28 mouse cellular contexts compared by ENCODE assay signal in genomic region chr2:144070479-144070878, GRCm38 (mm10). TPM values are rescaled to one million over a fixed set of nuclear protein-coding genes. Genes with fewer than 3 reads are reported as not detected.
DNase-seq lines count a peak whose midpoint lies in the region; ATAC-seq and TF ChIP-seq lines count a peak whose summit lies in the region.
"Had no signal": no experiment of that assay in that cellular context is flagged by ENCODE, and none has a peak within 500 bp of the region (broad histone marks: within the 10 kb centered on the region; RNA-seq: fewer than 3 reads in every experiment).

No protein-coding gene starts in this region.

- 0 out of 2 replicates have a peak, but pooled peaks cover 10% of the 10 kb centered on the region for H3K4me1 ChIP-seq in limb, embryonic 13.5 days
- no peaks in the 10 kb centered on the region for H3K4me1 ChIP-seq in limb, embryonic 10.5 days
- H3K4me1 ChIP-seq: heart, embryonic 12.5 days had no signal

- H3K9ac ChIP-seq in limb, embryonic 13.5 days = no peak overlapping the region
- H3K9ac ChIP-seq: embryonic facial prominence, embryonic 12.5 days; forebrain, embryonic 12.5 days; heart, embryonic 12.5 days; hindbrain, embryonic 14.5 days had no signal

- H3K4me3 ChIP-seq in gastrocnemius, adult 2 months = no peak overlapping the region
- no peak overlapping the region for H3K4me3 ChIP-seq in limb, embryonic 13.5 days
- H3K4me3 ChIP-seq in limb, embryonic 10.5 days = no peak overlapping the region
- H3K4me3 ChIP-seq: embryonic facial prominence, embryonic 12.5 days; forebrain, embryonic 12.5 days; heart, embryonic 12.5 days; hindbrain, embryonic 10.5 days had no signal

- intact Hi-C loops in gastrocnemius, adult 2 months (cut with DNase I) = no loop called here

- peak; percentile 60; the same call in 1 of the 2 replicates for ATAC-seq in limb, embryonic 13.5 days (ENCODE audit: low FRiP score, low read depth)
- ATAC-seq: forebrain, embryonic 16.5 days; intestine, embryonic 16.5 days had no signal

- no peaks in the 10 kb centered on the region for H3K36me3 ChIP-seq in limb, embryonic 13.5 days
- no peaks in the 10 kb centered on the region for H3K36me3 ChIP-seq in limb, embryonic 10.5 days
- H3K36me3 ChIP-seq: embryonic facial prominence, embryonic 12.5 days; forebrain, embryonic 12.5 days; heart, embryonic 12.5 days; hindbrain, embryonic 10.5 days had no signal

- no peak for TF ChIP-seq CTCF in gastrocnemius, adult 2 months (IDR thresholded peaks at IDR 0.05)

- DNase-seq in gastrocnemius, adult 2 months = peak; percentile 31
- no peak for DNase-seq in gastrocnemius, adult 18-20 months (ENCODE audit: low spot score)
- DNase-seq in limb, embryonic 10.5 days (ENCODE audit: low spot score) = no peak
- DNase-seq in gastrocnemius, postnatal 25 days = peak; percentile 44
- DNase-seq in yolk sac, embryonic 10.5 days (ENCODE audit: low spot score) = peak; percentile 29
- DNase-seq in ovary, postnatal 14 days (ENCODE audit: low spot score) = no peak
- DNase-seq in cerebellum, postnatal 25 days = no peak
- DNase-seq: adrenal gland, postnatal 10 days; cerebellum, adult 11 months; cerebellum, adult 8-10 months; cerebellum, postnatal 36 days; embryo, embryonic 11 days had no signal

- WGBS in limb, embryonic 13.5 days = 51% methylated on average over 7 of the region's 7 CpGs
- 61% methylated on average over 7 of the region's 7 CpGs for WGBS in limb, embryonic 10.5 days

- H3K27ac ChIP-seq in gastrocnemius, adult 2 months = no peak overlapping the region
- H3K27ac ChIP-seq in limb, embryonic 13.5 days = no peak overlapping the region
- H3K27ac ChIP-seq in limb, embryonic 10.5 days = no peak overlapping the region
- H3K27ac ChIP-seq: embryonic facial prominence, embryonic 12.5 days; forebrain, embryonic 12.5 days; hindbrain, embryonic 10.5 days; hindbrain, embryonic 14.5 days had no signal

- 0 out of 2 replicates have a peak, but pooled peaks cover 4% of the 10 kb centered on the region for H3K9me3 ChIP-seq in limb, embryonic 13.5 days
- no peaks in the 10 kb centered on the region for H3K9me3 ChIP-seq in limb, embryonic 10.5 days (replicated peaks)
- H3K9me3 ChIP-seq: embryonic facial prominence, embryonic 12.5 days; forebrain, embryonic 12.5 days had no signal

- no peaks in the 10 kb centered on the region for H3K27me3 ChIP-seq in limb, embryonic 13.5 days
- no peaks in the 10 kb centered on the region for H3K27me3 ChIP-seq in limb, embryonic 10.5 days (ENCODE audit: low read depth, poor library complexity, severe bottlenecking)
- H3K27me3 ChIP-seq: embryonic facial prominence, embryonic 12.5 days; forebrain, embryonic 12.5 days had no signal

- no peak overlapping the region for H3K4me2 ChIP-seq in limb, embryonic 13.5 days (replicated peaks)
- H3K4me2 ChIP-seq: embryonic facial prominence, embryonic 12.5 days; forebrain, embryonic 12.5 days; heart, embryonic 12.5 days; hindbrain, embryonic 14.5 days had no signal

RNA-seq across cellular contexts. Expression of gene Banf2, which starts 37.6 kb away (rescaled TPM):
- total RNA-seq in gastrocnemius, adult 2 months (2021) = not detected
- not detected for total RNA-seq in gastrocnemius, adult 18-20 months (2021)
- not detected in 2 replicates for polyA plus RNA-seq in limb, embryonic 13.5 days (2015; fragmentation: Nextera tagmentation; extraction: Ambion mirVana)
- polyA plus RNA-seq in limb, embryonic 10.5 days (2016; fragmentation: Nextera tagmentation; extraction: Ambion mirVana) = not detected in 2 replicates
- not detected for total RNA-seq in gastrocnemius, postnatal 25 days (2021)
- total RNA-seq: adrenal gland, postnatal 10 days; adrenal gland, postnatal 4 days; ES-E14; granulocyte monocyte progenitor cell, adult 5-6 weeks; heart, adult 8-10 months; heart, postnatal 25 days had no signal
- polyA plus RNA-seq: brain, embryonic 14.5 days; embryonic facial prominence, embryonic 12.5 days; forebrain, embryonic 12.5 days; forebrain, embryonic 16.5 days; frontal cortex, adult 2 months; heart, embryonic 12.5 days; heart, embryonic 16.5 days; hindbrain, embryonic 10.5 days; hindbrain, embryonic 14.5 days; intestine, embryonic 16.5 days had no signal

RNA-seq across cellular contexts. Expression of gene Rrbp1, which starts 59.4 kb away (rescaled TPM):
- 10 to 100 TPM; 33.0 to 55.3 TPM for total RNA-seq in gastrocnemius, adult 2 months (2021)
- total RNA-seq in gastrocnemius, adult 18-20 months (2021) = 10 to 100 TPM; 32.0 to 39.3 TPM
- polyA plus RNA-seq in limb, embryonic 13.5 days (2015; fragmentation: Nextera tagmentation; extraction: Ambion mirVana) = 132 and 133 TPM in 2 replicates
- polyA plus RNA-seq in limb, embryonic 10.5 days (2016; fragmentation: Nextera tagmentation; extraction: Ambion mirVana) = 52.7 and 63.9 TPM in 2 replicates
- 10 to 100 TPM; 43.4 to 55.8 TPM for total RNA-seq in gastrocnemius, postnatal 25 days (2021)

Comparison
In these comparisons a context has a peak if more than half of its experiments do, and no peak if none do; other contexts are left out.
1. DNase-seq: peak in gastrocnemius, adult 2 months (single experiment), gastrocnemius, postnatal 25 days (single experiment) and yolk sac, embryonic 10.5 days (single experiment); none in gastrocnemius, adult 18-20 months (single experiment), limb, embryonic 10.5 days (single experiment), ovary, postnatal 14 days (single experiment) and cerebellum, postnatal 25 days (0 of 2).